Mouse (Mus musculus) stomach, postnatal 0 days (tissue): ENCODE data around the gene Ncbp2.

Experiments used
- CTCF ChIP-seq: IDR thresholded peaks from 2 replicates; pipeline ENCODE4 v1.5.1; 2016; ENCODE audit warnings: antibody characterized with exemption, low read depth, mild to moderate bottlenecking, moderate library complexity
- EP300 ChIP-seq: optimal IDR thresholded peaks from 2 replicates; pipeline ENCODE3; 2016; ENCODE audit warnings: antibody characterized with exemption

DNA sequence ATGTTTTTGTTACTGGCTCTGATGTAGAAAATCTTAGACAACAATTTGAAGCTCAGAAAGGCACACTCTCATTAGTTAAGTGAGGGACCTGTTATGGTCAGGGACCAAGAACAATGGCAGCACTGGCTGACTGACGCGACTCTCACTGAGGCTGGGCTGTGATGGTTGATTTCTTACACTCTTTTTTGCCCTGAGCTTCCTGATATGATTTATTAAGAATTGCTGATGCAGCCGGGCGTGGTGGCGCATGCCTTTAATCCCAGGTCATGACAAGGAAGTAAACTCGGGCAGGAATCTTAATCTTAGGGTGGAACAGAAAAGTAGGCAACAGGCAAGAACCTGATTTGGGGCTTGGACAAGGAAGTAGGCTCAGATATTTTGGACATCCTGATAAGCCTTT, 22.2 kb upstream of the Ncbp2 start:
- TF ChIP-seq CTCF (no peak), EP300 (peak; percentile 33)
